Mouse (Mus musculus) gastrocnemius, adult 2 months (tissue): ENCODE results near the gene Cpb2. TPM values are rescaled to one million over a fixed set of nuclear protein-coding genes. Genes with fewer than 3 reads are reported as not detected.
A peak's percentile ranks its signal among the peaks of the same experiment; 100 is the strongest.

Source experiments
- DNase-seq: peaks from one replicate; pipeline ENCODE4 v3.0.0; 2022
- H3K27ac ChIP-seq: fragments of 200-600 bp; 2 replicates; pipeline ENCODE4 v1.8.1; 2022; ENCODE audit warnings: mild to moderate bottlenecking
- H3K4me3 ChIP-seq: fragments of 200-600 bp; 2 replicates; pipeline ENCODE4 v1.8.1; 2022; ENCODE audit warnings: mild to moderate bottlenecking, moderate library complexity
- CTCF ChIP-seq: fragments of 200-600 bp; IDR thresholded peaks from 2 replicates; pipeline ENCODE4 v1.8.1; 2022; ENCODE audit warnings: antibody characterized with exemption, mild to moderate bottlenecking, moderate library complexity
- intact Hi-C: fragments of 180-260 bp; cut with DNase I; formaldehyde crosslinking; loops from one replicate; pipeline ENCODE4 v1.15.1; 2025
- total RNA-seq, 2 experiments: library from RNA; stranded (reverse); gene quantifications; 2 replicates each; pipeline ENCODE4 v1.2.3; 2021

The Cpb2 gene
- total RNA-seq, 2 experiments from 2014 or later = not detected

- intact Hi-C loops = no loop called here
- Histone ChIP-seq H3K4me3 (no peak overlapping the region), H3K27ac (no peak overlapping the region)
- no peak for TF ChIP-seq CTCF
- no peak for DNase-seq
Measured at GRCm38 (mm10) chr14:75227453-75228084, 14.5 kb upstream of the Cpb2 start.

DNA sequence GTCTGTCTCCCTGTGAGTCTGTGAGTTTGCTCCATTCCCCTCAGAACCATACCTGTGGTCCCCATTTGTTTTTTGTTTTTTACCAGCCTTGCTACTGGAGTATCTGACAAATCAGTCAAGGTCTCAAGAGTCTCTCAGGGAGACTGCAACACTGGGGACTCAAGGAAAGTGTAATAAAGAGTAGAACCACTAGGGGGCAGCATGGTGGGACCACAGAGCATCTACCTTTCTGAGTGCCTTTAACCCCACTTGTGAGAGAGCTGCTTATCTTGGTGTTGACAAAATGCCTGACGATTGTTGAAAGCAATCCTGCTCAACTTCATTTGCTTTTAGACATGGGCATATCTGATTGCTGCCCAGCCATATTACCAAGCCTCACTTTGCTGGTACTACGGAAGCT lies 12.3 kb upstream of the Cpb2 start:
- H3K4me3 ChIP-seq = no peak overlapping the region
- intact Hi-C loops = no loop called here
- peak; percentile 65 for TF ChIP-seq CTCF
- DNase-seq = no peak
- H3K27ac ChIP-seq = no peak overlapping the region

- no peak for TF ChIP-seq CTCF
- Histone ChIP-seq H3K27ac (no peak overlapping the region), H3K4me3 (no peak overlapping the region)
- no peak for DNase-seq
- intact Hi-C loops = no loop called here
Measured at GRCm38 (mm10) chr14:75233070-75233469, 9.0 kb upstream of the Cpb2 start.

DNA sequence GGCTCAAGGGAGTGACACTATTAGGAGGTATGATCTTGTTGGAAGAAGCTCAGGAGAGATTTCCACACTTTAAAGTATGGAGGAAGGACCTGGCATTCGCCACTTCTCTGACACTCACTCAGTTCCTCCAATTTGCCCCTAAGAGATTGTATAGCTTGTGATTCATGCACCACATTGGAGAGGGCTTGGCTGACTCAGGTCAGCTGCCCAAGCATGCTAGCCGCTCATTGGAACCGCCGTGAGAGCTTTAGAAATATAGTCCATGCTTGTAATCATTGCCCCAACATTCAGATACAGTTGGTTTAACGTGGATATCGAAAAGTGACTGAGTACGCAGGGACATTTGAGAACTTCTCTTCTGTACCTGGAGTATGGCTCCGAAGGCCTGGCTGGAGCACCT lies 6.5 kb upstream of the Cpb2 start:
- no peak for DNase-seq
- Histone ChIP-seq H3K27ac (no peak overlapping the region), H3K4me3 (no peak overlapping the region)
- TF ChIP-seq CTCF = no peak
- intact Hi-C loops = no loop called here

GRCm38 (mm10) chr14:75235955-75236635 lies 6.0 kb upstream of the Cpb2 start:
- intact Hi-C loops = no loop called here
- no peak for DNase-seq

DNA sequence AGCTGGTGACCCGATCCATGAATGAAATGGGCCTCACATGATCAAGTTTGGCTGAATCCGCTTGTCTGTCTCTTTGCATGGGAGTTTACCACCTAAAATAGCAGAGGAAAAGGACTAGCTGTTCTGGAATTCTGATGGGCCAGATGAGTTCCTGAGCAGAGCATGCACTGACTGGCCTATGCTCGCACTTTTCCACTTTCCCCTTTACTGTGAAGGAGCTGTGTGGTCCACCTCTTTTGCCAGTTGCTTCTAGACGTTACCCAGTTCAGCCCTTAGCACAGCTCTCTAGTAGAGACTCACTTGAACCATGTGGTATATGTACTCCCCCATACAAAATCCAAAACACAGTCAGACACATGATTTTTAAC lies 5.5 kb upstream of the Cpb2 start:
- no peak overlapping the region for H3K4me3 ChIP-seq
- DNase-seq = no peak
- intact Hi-C loops = no loop called here
- no peak for TF ChIP-seq CTCF
- H3K27ac ChIP-seq = no peak overlapping the region

More at GRCm38 (mm10) chr14:75235955-75236635, 6.0 kb upstream of the Cpb2 start:
- no peak overlapping the region for H3K4me3 ChIP-seq
- TF ChIP-seq CTCF = no peak
- no peak overlapping the region for H3K27ac ChIP-seq

DNA sequence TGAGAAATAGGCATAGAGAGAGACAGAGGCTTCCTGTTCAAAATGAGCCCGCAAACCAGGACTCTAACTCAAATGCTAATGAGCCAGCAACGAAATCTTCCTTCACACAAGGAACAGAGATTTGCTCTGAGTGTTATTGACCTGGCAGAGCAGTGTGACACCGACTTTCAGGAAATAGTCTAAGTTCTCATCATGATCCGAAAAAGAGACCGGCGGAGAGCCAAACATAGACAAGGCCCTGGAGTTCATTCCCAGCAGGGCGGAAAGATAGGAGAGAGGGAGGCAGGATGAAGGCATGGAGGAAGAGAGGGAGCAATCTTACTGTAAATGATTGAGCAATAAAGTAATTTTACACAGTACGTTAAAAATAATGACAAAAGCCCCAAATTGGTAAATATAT lies 5.0 kb upstream of the Cpb2 start:
- intact Hi-C loops = no loop called here
- H3K27ac ChIP-seq = no peak overlapping the region
- no peak for TF ChIP-seq CTCF
- no peak overlapping the region for H3K4me3 ChIP-seq
- no peak for DNase-seq

DNA sequence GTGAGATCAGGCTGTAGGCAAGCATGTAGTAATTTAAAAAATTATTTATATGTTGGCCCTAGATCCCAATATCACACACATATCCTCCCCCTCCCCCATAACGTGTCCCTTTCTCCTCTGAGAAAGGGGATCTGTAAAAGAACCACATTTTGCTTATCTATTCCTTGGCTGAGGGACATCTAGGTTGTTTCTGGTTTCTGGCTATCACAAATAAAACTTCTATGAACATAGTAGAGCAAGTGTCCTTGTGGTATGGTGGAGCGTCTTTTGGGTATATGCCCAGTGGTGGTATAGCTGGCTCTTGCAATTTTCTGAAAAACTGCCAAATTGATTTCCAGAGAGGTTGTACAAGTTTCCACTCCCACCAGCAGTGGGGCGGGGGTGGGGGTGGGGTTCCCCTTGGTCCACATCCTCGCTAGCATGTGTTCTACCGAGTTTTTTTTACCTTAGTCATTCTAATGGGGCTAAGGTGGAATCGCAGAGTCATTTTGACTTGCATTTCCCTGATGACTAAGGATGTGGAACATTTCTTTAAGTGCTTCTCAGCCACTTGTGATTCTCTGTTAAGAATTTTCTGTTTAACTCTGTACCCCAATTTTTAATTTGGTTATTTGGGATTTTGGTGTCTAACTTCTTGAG lies 3.9 kb upstream of the Cpb2 start:
- H3K27ac ChIP-seq = no peak overlapping the region
- intact Hi-C loops = no loop called here
- no peak overlapping the region for H3K4me3 ChIP-seq
- no peak for TF ChIP-seq CTCF
- no peak for DNase-seq

- no peak overlapping the region for H3K27ac ChIP-seq
- no peak for DNase-seq
- TF ChIP-seq CTCF = no peak
- no peak overlapping the region for H3K4me3 ChIP-seq
- intact Hi-C loops = no loop called here
Measured at GRCm38 (mm10) chr14:75246024-75247000, 4.2 kb downstream of the Cpb2 start.

GRCm38 (mm10) chr14:75250432-75250831 lies 8.3 kb downstream of the Cpb2 start:
- Histone ChIP-seq H3K27ac (no peak overlapping the region), H3K4me3 (no peak overlapping the region)
- intact Hi-C loops = no loop called here
- no peak for TF ChIP-seq CTCF
- DNase-seq = no peak

DNA sequence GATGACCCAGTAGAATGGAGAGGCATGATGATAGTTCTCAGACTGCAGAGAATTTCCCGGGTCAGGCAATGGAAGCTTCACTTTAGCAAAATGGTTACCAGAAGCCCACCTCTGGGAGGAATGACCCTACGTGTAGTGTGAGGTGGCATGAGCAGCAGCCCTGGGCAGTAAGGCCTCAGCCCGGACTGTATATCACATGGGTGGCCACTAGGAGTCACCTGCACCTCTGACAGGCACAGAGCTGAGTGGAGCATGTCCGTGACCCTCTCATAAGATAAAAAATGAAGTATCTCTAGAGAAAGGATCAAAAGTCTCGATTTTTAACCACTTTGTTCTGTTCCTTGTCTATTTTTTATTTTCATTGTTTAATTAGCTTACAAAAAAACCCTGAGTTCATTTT lies 14.4 kb downstream of the Cpb2 start:
- Histone ChIP-seq H3K4me3 (no peak overlapping the region), H3K27ac (no peak overlapping the region)
- DNase-seq = no peak
- intact Hi-C loops = no loop called here
- peak; percentile 43 for TF ChIP-seq CTCF

GRCm38 (mm10) chr14:75269531-75269930 lies 27.4 kb downstream of the Cpb2 start:
- intact Hi-C loops = no loop called here
- Histone ChIP-seq H3K4me3 (no peak overlapping the region), H3K27ac (no peak overlapping the region)
- TF ChIP-seq CTCF = no peak
- DNase-seq = no peak
